Mouse (Mus musculus) kidney, postnatal 36 days (tissue): ENCODE results near the gene Igf2r.
"Not testable (repeated sequence)": the region's sequence is repeated elsewhere in the genome, so short reads cannot be mapped to it uniquely, and the experiment has no call there.

Experiments used
- DNase-seq, 2 experiments: peaks; one replicate each; pipeline ENCODE4 v3.0.0; 2021 to 2022; ENCODE audit warnings: mixed read lengths in 2 of 2

Gene Igf2r

GRCm38 (mm10) chr17:12714080-12714561 is 55.3 kb downstream of the Igf2r start:
- DNase-seq: peak in 1 of 2 experiments; percentile 36

GRCm38 (mm10) chr17:12712993-12713392 is 56.5 kb downstream of the Igf2r start:
- DNase-seq: no peak

DNA sequence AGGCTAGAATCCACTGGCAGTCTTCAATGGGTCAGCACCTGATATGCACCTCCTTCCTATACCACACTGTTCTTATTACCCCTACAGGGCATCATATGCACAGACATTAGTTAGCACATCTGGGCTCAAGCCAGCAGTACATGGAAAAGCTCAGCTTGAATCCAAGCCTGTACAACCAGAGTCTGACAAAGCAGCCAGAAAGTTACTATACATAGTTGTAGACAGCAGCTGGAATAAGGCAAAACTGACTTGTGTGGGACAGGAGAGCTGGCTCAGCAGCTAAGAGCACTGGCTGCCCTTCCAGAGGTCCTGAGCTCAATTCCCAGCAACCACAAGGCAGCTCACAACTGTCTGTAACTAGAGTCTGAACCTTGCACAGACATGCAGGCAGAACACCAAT is 57.3 kb downstream of the Igf2r start:
- no peak for DNase-seq

DNA sequence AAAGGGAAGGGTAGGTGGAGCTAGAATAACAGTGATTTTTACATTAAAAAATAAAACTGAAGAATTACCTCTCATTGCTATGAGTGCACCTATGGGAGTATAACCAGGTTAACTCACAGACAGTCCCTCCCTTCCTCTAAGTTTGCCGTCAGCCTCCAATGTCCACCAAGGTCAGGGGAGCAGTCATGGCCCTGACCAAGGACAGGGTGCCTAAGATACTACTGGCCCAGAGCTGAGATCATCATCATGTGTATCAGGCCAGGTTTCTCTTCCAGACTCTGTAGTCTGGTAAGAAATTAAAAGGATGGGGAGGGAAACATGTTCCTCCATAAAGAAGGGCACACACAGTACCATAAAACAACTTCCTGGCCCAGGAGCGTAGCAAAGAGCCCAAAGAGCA is 58.5 kb downstream of the Igf2r start:
- DNase-seq: no peak

- DNase-seq: no peak
Measured at GRCm38 (mm10) chr17:12710050-12710780, 59.2 kb downstream of the Igf2r start.

GRCm38 (mm10) chr17:12708398-12708797 is 61.1 kb downstream of the Igf2r start:
- no peak for DNase-seq

DNA sequence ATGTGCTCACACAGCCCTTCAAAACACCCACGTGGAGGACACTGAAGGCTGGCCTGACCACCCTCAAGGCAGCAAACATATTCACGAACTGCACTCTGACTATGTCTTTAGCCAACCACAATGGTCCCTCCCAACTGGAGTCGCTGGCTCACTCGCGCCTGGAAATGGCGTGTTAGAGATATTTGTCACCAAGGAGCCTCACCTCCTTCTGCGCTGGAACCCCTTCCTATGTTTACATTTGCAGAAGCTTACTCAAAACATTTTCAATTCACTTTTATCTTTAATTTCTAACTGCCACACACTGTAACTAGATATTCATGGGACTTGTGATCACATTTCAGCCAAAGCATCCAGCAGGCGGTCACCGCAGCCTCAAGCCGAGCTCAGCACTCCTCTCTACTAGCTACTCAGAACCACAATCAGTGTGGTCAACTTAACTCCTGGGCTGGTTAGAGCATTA is 62.8 kb downstream of the Igf2r start:
- DNase-seq: no peak

DNA sequence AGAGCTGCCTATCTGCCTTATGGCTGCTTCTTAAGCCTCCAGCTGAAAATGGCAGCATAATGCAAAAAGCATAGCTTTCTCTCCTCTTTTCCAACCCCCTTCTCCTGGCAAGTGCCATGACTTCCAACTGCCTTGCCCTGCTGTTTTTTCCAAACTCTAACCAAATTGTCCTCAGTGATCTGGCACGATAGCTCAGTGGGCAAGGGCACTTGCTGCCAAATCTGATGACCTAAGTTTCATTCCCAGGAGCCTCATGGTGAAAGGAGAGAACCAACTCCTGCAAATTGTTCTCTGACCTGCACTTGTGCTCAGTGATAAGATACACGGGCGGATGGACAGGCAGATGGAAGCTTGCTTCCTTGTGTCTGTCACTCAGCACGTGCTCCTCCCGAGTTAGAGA is 66.6 kb downstream of the Igf2r start:
- DNase-seq: no peak

DNA sequence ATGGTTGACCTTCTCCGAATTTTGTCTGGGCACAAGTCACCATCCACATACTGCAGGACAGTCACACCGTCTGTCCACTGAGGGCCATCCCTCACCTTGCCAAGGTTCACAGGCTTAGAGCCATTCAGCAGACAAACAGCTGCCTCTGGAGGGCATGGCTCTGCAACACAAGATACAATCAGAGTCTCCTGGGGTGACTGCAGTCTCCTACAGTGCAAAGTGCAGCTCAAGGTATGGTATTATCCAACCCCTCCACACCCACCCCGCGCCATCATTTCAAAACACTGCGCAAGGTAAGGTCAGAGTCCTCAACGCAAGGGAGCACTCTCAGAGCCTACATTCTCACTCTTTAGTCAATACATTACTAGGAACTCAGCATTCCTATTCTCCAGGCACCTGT is 69.1 kb downstream of the Igf2r start:
- no peak for DNase-seq

DNA sequence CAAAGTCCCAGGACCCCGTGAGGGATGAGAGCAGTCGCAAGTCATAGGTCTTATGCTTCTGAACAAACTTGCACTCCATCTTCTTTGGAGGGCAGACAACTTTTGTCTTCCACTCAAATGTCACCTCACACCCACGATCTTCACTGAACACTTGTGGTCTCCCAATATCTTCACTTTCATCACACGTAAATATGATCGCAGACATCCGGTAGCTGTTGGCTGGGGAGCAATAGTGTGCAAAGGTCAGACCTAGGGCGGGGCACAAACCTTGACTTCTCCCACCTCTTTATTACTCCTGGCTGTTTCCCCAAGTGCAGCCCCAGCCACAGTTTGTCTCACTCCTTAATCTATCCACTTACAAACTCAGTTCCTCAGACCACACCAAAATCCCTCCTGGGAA is 77.6 kb downstream of the Igf2r start:
- no peak for DNase-seq

GRCm38 (mm10) chr17:12689537-12689936 is 79.9 kb downstream of the Igf2r start:
- peak in 1 of 2 experiments; percentile 76 for DNase-seq

DNA sequence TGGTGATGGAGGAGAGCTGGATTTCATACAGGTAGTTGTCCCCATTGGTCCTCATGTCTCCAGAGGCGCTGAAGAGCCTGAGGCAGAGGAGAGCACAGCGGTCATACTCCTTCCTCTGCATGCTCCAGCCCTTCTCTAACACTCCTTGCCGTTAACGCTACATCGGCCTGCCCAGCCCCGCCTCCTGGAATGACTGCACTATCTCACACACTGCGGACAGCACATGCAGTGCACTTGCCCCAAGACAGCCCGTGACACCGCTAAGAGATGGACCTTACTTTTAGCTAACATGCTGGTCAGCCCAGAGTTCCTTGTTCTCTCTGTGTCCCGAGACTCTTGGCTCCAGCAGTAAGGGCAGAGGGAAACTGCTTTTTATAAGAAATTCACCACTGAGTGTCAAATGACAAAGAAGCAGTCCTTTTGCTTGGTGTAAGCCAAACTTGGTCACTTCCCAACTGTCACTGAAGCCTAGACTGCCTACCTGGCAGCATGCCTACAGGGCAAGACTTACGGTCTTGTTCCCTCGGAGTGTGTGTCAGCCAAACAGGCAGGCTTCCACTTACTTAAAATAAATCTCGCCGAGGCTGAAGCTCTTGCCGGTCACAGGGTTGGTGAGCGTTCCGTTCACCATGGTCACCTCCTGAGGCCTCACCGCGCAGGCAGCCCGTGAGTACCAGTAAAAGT is 80.9 kb downstream of the Igf2r start:
- DNase-seq: peak; percentile 52 to 59

DNA sequence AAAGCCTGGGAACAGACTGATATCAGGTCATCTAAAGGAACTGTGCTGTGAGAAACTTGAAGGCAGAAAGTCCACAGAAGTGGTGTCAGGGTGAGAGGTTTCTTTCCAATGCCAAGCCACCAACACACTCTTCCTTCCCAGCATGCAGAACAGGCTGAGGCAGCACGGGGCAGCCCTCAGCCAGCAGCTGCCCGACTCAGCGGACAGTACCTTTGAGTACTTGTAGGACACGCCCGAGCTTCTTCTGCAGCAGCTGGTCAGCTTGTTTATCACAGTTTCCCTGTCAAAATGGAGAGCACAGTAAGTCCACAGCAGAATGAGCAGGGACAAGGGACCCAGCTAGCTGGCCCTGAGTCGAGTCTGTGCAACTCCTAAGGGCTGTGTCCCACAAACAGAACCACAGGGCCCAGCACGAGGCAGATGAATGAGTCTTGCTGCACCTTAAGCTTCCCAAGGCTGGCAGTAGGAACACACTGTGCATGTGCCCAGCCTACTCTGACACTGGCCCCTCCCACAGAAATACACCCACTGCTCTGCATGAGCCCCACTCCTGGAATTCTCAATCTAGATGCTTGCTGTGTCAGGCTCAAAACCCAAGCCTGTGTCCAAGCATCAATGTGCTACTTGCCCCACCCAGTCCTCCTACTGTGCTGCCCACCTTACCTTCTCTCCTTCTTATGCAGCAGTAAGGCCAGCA is 84.4 kb downstream of the Igf2r start:
- peak in 1 of 2 experiments; percentile 12 for DNase-seq

DNA sequence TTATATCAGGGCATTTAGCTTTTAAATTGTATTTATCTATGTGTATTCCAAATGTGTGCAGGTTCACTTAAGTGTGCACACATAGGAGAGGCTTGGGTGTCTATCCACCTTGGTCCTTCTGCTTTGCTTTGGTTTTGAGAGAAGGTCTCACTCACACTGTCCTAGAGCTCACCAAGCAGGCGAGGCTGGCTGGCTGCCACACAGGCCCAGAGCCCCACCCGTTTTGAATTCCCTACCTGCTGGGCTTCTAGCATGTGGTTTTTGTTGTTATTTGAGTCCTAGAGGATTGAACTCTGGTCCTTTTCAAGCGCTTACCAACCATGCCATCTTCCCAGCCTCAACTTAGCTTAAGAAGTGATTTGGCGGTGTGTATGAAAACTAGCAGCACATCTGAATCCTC is 85.1 kb downstream of the Igf2r start:
- DNase-seq: peak; percentile 66 to 76

- DNase-seq: peak in 1 of 2 experiments; percentile 26
Measured at GRCm38 (mm10) chr17:12683582-12683981, 85.9 kb downstream of the Igf2r start.

DNA sequence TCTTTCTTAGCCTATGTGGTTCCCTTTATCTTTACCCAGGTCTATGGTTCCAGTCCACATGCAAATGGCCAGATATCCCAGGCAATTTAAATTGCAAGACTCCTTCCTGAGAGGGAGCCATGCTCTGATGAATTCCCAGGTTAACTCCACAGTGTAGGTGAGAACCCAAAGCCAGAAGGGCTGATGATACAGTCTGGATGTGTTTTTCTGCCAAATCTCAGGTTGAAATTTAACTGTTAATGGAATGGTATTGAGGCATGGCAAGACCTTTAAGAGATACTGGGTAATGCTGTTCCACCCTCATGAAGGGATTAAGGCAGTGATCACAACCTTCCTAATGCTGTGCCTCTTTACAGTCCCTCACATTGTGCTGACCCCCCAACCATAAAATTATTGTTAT is 91.2 kb downstream of the Igf2r start:
- DNase-seq: peak; percentile 19 to 75

- DNase-seq: no peak
Measured at GRCm38 (mm10) chr17:12677139-12677538, 92.3 kb downstream of the Igf2r start.

- DNase-seq: peak; percentile 83 to 93
Measured at GRCm38 (mm10) chr17:12675646-12676045, 93.8 kb downstream of the Igf2r start, which contains the start of gene Slc22a1. Slc22a1 (minus strand) TSS chr17:12675829.

DNA sequence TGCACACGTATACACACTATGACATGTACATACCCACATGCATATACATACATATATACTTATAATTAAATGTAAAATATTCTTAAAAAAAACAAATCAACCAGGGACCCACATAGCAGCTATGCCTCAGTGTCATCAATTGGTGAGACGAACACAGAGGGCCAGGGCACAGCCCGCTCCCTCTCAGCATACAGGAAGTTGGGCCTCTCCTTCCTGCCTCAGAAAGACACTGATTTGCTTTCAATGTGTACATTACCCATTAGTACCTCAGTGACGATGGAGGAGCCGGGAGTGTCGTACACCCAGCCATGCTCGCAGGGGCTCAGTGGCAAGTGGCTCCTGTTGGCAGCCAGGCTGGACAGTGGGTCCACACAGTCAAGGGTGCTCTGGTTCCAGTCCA is 94.5 kb downstream of the Igf2r start:
- DNase-seq: not testable (repeated sequence)

DNA sequence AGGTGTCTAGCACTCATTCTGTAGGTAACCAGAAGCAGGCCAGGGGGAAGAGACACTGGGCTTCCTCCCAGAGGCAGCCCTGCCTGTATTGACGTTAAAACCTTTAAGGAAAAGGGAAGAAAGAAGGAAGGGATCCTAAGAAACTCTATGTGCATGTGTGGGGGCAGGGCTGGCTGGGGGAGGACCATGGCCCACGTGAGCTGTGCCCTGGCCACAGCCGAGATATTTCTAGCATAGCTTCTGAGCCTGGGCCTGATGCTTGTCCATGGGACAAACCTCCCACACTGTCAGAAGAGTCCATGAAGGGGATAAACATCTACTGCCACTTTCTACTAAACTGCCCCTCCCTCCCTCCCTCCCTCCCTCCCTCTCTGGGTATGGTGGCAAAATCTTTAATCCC is 95.6 kb downstream of the Igf2r start:
- peak; percentile 75 to 79 for DNase-seq

- DNase-seq: peak in 1 of 2 experiments; percentile 10
Measured at GRCm38 (mm10) chr17:12672285-12672790, 97.1 kb downstream of the Igf2r start.

- DNase-seq: peak; percentile 59 to 84
Measured at GRCm38 (mm10) chr17:12671029-12671605, 98.3 kb downstream of the Igf2r start.

GRCm38 (mm10) chr17:12669363-12669679 is 100.1 kb downstream of the Igf2r start:
- peak; percentile 53 to 66 for DNase-seq
